Mouse (Mus musculus) heart, embryonic 11.5 days (tissue): Measurements from ENCODE around the gene Opn4. TPM values are rescaled to one million over a fixed set of nuclear protein-coding genes. Genes with fewer than 3 reads are reported as not detected.

Experiments
- ATAC-seq: fragments of 200-750 bp; cut with Nextera tagmentation; replicated peaks from 2 replicates; pipeline ENCODE4 v1.8.0; 2017; ENCODE audit warnings: moderate library complexity; ENCODE audit not compliant: insufficient number of reproducible peaks, low FRiP score, low TSS enrichment
- H3K27ac ChIP-seq: fragments of 300-500 bp; sonication (generic); 2 replicates; pipeline ENCODE4 v1.5.1; 2014; ENCODE audit warnings: mild to moderate bottlenecking, low read depth, low read length
- H3K27me3 ChIP-seq: fragments of 300-500 bp; sonication (generic); 2 replicates; pipeline ENCODE4 v1.6.1; 2014; ENCODE audit warnings: mild to moderate bottlenecking, low read length, mixed read lengths; ENCODE audit not compliant: control insufficient read depth, insufficient read depth
- H3K36me3 ChIP-seq: fragments of 300-500 bp; sonication (generic); 2 replicates; pipeline ENCODE4 v1.6.1; 2014; ENCODE audit warnings: mild to moderate bottlenecking, low read length, moderate library complexity, mixed read lengths; ENCODE audit not compliant: control insufficient read depth, insufficient read depth
- H3K4me1 ChIP-seq: fragments of 300-500 bp; sonication (generic); 2 replicates; pipeline ENCODE4 v1.6.1; 2014; ENCODE audit warnings: low read length; ENCODE audit not compliant: control insufficient read depth, insufficient read depth
- H3K4me2 ChIP-seq: fragments of 300-500 bp; sonication (generic); 2 replicates; pipeline ENCODE4 v1.6.1; 2014; ENCODE audit warnings: mild to moderate bottlenecking, moderate library complexity
- H3K4me3 ChIP-seq: fragments of 300-500 bp; sonication (generic); 2 replicates; pipeline ENCODE4 v1.5.1; 2014; ENCODE audit warnings: low read depth, low read length
- H3K9ac ChIP-seq: fragments of 300-500 bp; sonication (generic); 2 replicates; pipeline ENCODE4 v1.6.1; 2014; ENCODE audit warnings: mild to moderate bottlenecking, low read depth, low read length, moderate library complexity
- H3K9me3 ChIP-seq: fragments of 300-500 bp; sonication (generic); replicated peaks from 2 replicates; pipeline ENCODE4 v1.6.1; 2016; ENCODE audit warnings: low read length; ENCODE audit not compliant: control insufficient read depth
- WGBS: fragments of 180-500 bp; shearing (Covaris S2); extraction: QIAGEN DNeasy Blood & Tissue Kit; methylation state at CpG from one replicate; pipeline ENCODE4 v1.1.7; 2014; ENCODE audit not compliant: insufficient replicate concordance; 5-methylcytosine and 5-hydroxymethylcytosine counted together
- polyA plus RNA-seq: library from polyadenylated mRNA; unstranded; fragments of >200 nt; fragmentation: Nextera tagmentation; extraction: Ambion mirVana; gene quantifications from 2 replicates; pipeline ENCODE4 v1.2.1, GENCODE M21; 2014

The Opn4 gene
- polyA plus RNA-seq, 1 experiment from 2014 or later, result 4.2 TPM

DNA sequence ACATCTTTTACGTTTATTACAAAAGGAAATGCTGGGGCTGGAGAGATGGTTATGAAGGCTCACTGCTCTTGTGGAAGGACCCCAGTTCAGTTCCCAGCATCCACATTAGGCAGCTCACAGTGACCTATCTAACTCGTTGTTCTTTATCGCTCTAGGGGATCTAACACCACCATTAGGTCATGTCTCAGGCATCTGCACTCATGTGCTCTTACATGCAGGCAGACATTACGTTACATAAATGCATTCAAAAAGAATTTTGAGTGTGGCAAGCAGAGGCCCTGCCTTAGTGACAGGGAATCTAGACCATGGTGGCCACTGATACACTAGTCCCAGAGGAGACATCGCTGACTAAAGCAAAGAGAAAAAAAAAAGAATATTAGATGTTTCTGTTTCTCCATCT, 23.1 kb upstream of the Opn4 start:
- Histone ChIP-seq H3K4me3 (no peak overlapping the region), H3K4me1 (peaks cover 3% of the 10 kb centered on the region; the same call in 1 of the 2 replicates), H3K27me3 (no peaks in the 10 kb centered on the region), H3K9me3 (no peaks in the 10 kb centered on the region), H3K36me3 (no peaks in the 10 kb centered on the region), H3K4me2 (no peak overlapping the region), H3K27ac (no peak overlapping the region; the same call in 1 of the 2 replicates), H3K9ac (no peak overlapping the region)
- no peak for ATAC-seq
- 68% methylated on average over 5 of the region's 5 CpGs for WGBS

DNA sequence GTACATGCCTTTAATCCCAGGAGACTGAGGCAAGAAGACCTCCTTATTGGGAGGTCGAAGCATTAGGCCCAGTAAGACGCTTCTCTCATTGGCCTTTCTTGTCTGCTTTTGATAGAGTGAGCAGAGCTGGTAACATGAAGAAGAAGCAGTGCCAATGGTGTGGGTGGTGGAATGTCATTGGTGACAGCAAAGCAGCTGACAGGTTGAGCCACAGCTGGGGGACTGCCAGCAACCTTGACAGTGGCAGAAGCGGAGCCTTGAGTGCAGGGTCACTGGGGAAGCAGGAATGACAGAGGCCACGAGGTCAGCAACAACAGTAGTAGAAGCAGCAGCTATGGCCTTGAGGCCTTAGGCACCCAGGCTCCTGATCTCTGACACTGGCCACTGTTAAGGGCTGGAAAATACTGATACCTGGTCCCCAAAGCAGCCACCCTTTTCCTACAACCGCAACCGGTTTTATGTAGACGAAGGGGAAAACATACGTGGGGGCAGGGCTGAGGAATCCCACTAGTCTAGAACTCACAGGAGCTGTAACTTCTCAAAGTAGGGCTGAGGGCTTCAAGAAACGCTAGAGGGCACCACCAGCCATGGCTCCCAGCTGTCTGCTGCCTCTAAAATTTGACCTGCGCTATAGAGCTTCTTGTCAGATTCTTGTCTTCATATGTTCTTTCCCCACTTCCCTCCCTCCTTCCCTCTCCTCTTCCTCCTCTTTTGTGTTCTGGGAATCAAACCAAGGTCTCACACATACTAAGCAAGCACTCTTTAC, 20.9 kb upstream of the Opn4 start:
- Histone ChIP-seq H3K4me2 (no peak overlapping the region), H3K4me1 (peaks cover 3% of the 10 kb centered on the region; the same call in 1 of the 2 replicates), H3K36me3 (no peaks in the 10 kb centered on the region), H3K27ac (no peak overlapping the region), H3K4me3 (no peak overlapping the region), H3K9ac (no peak overlapping the region), H3K27me3 (peaks cover 5% of the 10 kb centered on the region), H3K9me3 (no peaks in the 10 kb centered on the region)
- 29% methylated on average over 10 of the region's 10 CpGs for WGBS
- ATAC-seq, result no peak

DNA sequence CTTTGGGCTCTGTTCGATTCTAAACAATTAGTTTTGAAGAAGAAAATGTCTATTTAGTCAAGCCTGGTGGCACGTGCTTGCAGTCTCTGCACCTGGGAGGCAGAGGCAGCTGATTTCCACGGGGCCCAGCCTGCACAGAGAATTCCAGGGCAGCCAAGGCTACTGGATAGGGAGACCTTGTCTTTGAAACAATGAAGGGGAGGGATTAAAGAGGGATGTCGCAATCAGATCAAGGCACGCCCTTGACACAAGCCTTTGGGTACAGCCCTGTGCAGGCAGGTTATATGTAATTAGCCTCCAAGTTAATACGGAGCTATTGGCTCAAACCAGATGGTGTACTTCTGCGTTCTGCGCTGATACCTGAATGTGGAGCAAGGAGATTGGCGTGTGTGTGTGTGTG, 18.9 kb upstream of the Opn4 start:
- Histone ChIP-seq H3K27ac (no peak overlapping the region), H3K4me3 (no peak overlapping the region), H3K9ac (no peak overlapping the region), H3K36me3 (no peaks in the 10 kb centered on the region), H3K4me1 (peaks cover 3% of the 10 kb centered on the region; the same call in 1 of the 2 replicates), H3K27me3 (peaks cover 12% of the 10 kb centered on the region), H3K4me2 (no peak overlapping the region), H3K9me3 (no peaks in the 10 kb centered on the region)
- ATAC-seq, result no peak
- 39% methylated on average over 9 of the region's 9 CpGs for WGBS

DNA sequence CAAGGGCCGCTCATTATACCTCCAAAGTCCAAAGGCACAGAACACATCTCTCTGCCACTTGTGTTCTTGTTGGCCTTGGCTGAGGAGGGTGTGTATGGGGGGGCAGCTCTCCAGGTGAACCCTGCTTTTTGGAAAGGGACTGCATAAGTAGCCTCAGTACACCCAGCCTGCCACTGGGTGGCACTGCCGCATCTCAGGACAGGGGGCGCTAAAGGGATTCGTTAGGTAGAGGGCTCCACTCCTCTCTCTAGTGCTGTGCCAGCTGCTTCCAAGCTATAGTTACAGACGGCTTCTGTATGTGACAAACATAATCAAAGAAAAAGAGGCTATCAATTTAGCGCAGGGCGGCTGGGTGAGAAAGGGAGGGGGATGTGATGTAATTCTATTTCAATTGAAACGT, 16.9 kb upstream of the Opn4 start:
- Histone ChIP-seq H3K27me3 (peaks cover 12% of the 10 kb centered on the region), H3K27ac (no peak overlapping the region), H3K9me3 (no peaks in the 10 kb centered on the region), H3K4me2 (no peak overlapping the region), H3K4me1 (no peaks in the 10 kb centered on the region), H3K36me3 (no peaks in the 10 kb centered on the region), H3K9ac (no peak overlapping the region), H3K4me3 (no peak overlapping the region)
- ATAC-seq, result peak; percentile 41; the same call in 1 of the 2 replicates
- WGBS, result 2% methylated on average over 8 of the region's 8 CpGs

DNA sequence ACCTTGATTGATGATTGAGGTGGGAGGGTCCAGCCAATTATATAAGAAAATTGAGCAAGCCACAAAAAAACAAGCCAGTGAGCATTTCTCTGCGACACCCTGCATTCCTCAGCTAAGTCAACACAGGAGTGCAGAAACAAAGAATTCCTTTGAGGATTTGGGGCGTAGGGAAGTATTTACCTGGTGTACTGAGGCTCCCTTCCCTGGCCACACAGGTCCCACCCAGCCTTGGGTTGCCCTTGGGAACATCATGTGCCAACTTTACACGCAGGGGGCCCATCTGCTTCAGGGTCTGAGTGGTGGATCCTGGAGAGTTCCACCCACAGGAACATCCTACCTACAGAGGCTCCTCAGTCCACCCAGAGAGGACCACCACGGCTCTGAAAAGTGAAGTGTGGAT, 15.7 kb upstream of the Opn4 start:
- H3K9me3 ChIP-seq, result no peaks in the 10 kb centered on the region
- no peak overlapping the region for H3K9ac ChIP-seq
- H3K4me3 ChIP-seq, result no peak overlapping the region; the same call in 1 of the 2 replicates
- 50% methylated on average over 4 of the region's 4 CpGs for WGBS
- no peak overlapping the region for H3K27ac ChIP-seq
- no peaks in the 10 kb centered on the region for H3K36me3 ChIP-seq
- peaks cover 12% of the 10 kb centered on the region for H3K27me3 ChIP-seq
- no peak for ATAC-seq
- H3K4me1 ChIP-seq, result no peaks in the 10 kb centered on the region
- peak overlapping the region; percentile 57; the same call in 1 of the 2 replicates for H3K4me2 ChIP-seq

DNA sequence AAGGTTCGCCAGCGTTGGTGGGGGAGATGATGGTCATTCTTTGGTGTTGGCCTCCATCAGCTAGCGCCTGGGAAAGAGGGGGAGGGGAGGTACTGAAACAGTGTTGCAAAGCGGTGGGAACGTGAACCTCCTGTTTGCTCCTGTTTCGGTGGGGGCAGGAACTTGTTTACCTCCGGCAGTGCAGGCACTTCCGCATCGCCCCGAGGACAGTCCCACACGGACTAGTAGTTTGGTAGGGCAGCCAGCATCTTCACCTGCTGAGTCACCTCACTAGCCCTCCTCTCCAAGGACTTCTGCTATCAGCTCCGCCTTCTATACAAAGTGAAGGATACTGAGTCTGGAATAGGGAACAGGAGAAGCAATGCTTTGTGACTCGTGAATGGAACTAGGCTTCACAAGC, 15.1 kb upstream of the Opn4 start:
- ATAC-seq, result no peak; the same call in 1 of the 2 replicates
- no peaks in the 10 kb centered on the region for H3K36me3 ChIP-seq
- peak overlapping the region; percentile 57 for H3K4me2 ChIP-seq
- no peaks in the 10 kb centered on the region for H3K9me3 ChIP-seq
- WGBS, result 2% methylated on average over 13 of the region's 13 CpGs
- peak overlapping the region; percentile 23; the same call in 1 of the 2 replicates for H3K9ac ChIP-seq
- peak overlapping the region; percentile 25 for H3K4me3 ChIP-seq
- H3K4me1 ChIP-seq, result no peaks in the 10 kb centered on the region
- H3K27me3 ChIP-seq, result peaks cover 12% of the 10 kb centered on the region
- H3K27ac ChIP-seq, result no peak overlapping the region

DNA sequence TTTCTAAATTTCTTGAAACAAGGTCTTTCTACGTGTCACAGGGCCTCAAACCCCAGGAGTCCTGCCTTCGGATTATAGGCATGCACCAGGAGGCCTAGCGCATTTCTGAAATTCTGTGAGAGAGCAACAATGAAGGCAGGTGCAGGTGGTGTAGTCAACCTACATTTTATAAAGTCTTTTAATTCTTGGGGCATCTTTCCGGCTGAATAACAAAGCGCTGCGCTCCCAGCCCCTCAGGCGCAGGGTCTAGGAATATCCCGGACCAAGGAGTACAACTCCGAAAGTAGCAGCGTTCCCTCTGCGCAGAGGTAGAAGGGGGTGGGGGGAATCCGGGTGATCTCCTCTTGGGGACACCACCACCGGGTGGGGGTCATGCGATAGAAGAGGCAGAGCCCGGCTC, 14.6 kb upstream of the Opn4 start:
- Histone ChIP-seq H3K27ac (no peak overlapping the region), H3K9ac (no peak overlapping the region), H3K4me2 (peak overlapping the region; percentile 57), H3K4me1 (no peaks in the 10 kb centered on the region), H3K36me3 (no peaks in the 10 kb centered on the region), H3K9me3 (no peaks in the 10 kb centered on the region), H3K4me3 (peak overlapping the region; percentile 25), H3K27me3 (peaks cover 12% of the 10 kb centered on the region)
- ATAC-seq, result no peak
- 11% methylated on average over 15 of the region's 15 CpGs for WGBS

DNA sequence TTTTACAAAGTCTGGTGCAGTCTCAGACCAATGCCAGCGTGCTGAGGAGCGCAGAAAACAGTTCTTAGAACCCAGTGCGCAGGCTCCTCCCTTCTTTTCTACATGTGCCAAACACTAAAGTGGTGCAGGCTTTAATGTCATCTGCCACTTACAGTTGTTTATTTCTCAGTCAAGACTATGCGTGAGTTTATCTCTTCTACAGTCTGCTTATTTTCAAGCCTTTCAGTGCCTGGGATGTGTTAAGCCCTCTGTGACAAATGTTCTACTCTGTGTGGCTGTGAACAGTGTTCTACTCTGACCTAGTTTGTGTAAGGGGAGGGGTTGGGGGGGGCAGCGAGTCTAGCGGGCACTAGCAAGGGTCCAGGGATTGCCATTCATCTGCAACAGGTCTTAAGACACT, 13.6 kb upstream of the Opn4 start:
- WGBS, result 34% methylated on average over 6 of the region's 6 CpGs
- Histone ChIP-seq H3K9me3 (no peaks in the 10 kb centered on the region), H3K9ac (no peak overlapping the region), H3K4me2 (no peak overlapping the region), H3K27me3 (peaks cover 12% of the 10 kb centered on the region), H3K36me3 (no peaks in the 10 kb centered on the region), H3K27ac (no peak overlapping the region), H3K4me1 (no peaks in the 10 kb centered on the region), H3K4me3 (no peak overlapping the region)
- no peak for ATAC-seq

DNA sequence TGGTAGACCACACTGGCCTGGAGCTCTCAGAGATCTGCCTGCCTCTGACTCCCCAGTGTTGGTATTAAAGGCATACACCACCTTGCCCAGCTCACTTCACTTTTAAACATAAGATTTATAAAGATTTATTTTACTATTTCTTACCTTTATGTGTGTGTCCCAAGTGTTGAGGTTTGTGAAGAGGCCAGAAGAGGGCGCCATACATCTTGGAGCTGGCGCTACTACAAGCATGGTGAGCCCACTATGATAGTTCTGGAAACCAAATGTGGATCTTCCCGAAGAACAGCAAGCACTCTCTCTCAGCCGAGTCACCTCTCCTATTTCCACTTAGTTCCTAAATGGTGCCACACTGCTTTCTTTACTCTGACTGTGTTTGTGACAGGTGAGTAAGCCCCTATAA, 12.3 kb upstream of the Opn4 start:
- no peaks in the 10 kb centered on the region for H3K36me3 ChIP-seq
- H3K9me3 ChIP-seq, result no peaks in the 10 kb centered on the region
- H3K4me2 ChIP-seq, result no peak overlapping the region
- no peak overlapping the region for H3K9ac ChIP-seq
- H3K4me3 ChIP-seq, result no peak overlapping the region
- no peak for ATAC-seq
- H3K4me1 ChIP-seq, result peaks cover 7% of the 10 kb centered on the region
- H3K27ac ChIP-seq, result no peak overlapping the region
- H3K27me3 ChIP-seq, result peaks cover 12% of the 10 kb centered on the region
- WGBS, result 36% methylated on average over 4 of the region's 4 CpGs
